Mouse (Mus musculus): ENCODE data around the gene Itch. TPM values are rescaled to one million over a fixed set of nuclear protein-coding genes. Genes with fewer than 3 reads are reported as not detected.

The Itch gene
- polyA plus RNA-seq, 1 experiment from 2014 or later, result 34.9 TPM

GRCm38 (mm10) chr2:155249588-155249987 is 116.3 kb downstream of the Itch start:
- ATAC-seq (replicated peaks; ENCODE audit: insufficient number of reproducible peaks, insufficient read depth, low FRiP score, low read depth), result no peak
- Histone ChIP-seq H3K4me2 (no peak overlapping the region), H3K4me1 (replicated peaks) (peaks cover 12% of the 10 kb centered on the region), H3K27me3 (no peaks in the 10 kb centered on the region), H3K4me3 (no peak overlapping the region), H3K36me3 (peaks cover 68% of the 10 kb centered on the region), H3K9ac (no peak overlapping the region), H3K9me3 (replicated peaks) (no peaks in the 10 kb centered on the region), H3K27ac (no peak overlapping the region)
- 87% methylated on average over 5 of the region's 5 CpGs for WGBS

- 80% methylated on average over 6 of the region's 6 CpGs for WGBS
- H3K27ac ChIP-seq, result no peak overlapping the region
- H3K4me2 ChIP-seq, result no peak overlapping the region
- H3K9me3 ChIP-seq (replicated peaks), result 0 out of 2 replicates have a peak, but pooled peaks cover 3% of the 10 kb centered on the region
- H3K9ac ChIP-seq, result no peak overlapping the region
- no peak overlapping the region for H3K4me3 ChIP-seq
- H3K36me3 ChIP-seq, result no peaks in the 10 kb centered on the region
- ATAC-seq (replicated peaks; ENCODE audit: insufficient number of reproducible peaks, insufficient read depth, low FRiP score, low read depth), result no peak
- H3K27me3 ChIP-seq, result no peaks in the 10 kb centered on the region
- H3K4me1 ChIP-seq (replicated peaks), result no peaks in the 10 kb centered on the region
Measured at GRCm38 (mm10) chr2:155265526-155265925, 132.2 kb downstream of the Itch start.

GRCm38 (mm10) chr2:155266896-155267295 is 133.6 kb downstream of the Itch start:
- ATAC-seq (replicated peaks; ENCODE audit: insufficient number of reproducible peaks, insufficient read depth, low FRiP score, low read depth), result no peak
- Histone ChIP-seq H3K27ac (no peak overlapping the region), H3K4me2 (no peak overlapping the region), H3K9ac (no peak overlapping the region), H3K4me1 (replicated peaks) (no peaks in the 10 kb centered on the region), H3K4me3 (no peak overlapping the region), H3K27me3 (no peaks in the 10 kb centered on the region), H3K36me3 (no peaks in the 10 kb centered on the region), H3K9me3 (replicated peaks) (0 out of 2 replicates have a peak, but pooled peaks cover 3% of the 10 kb centered on the region)
- 75% methylated on average over 5 of the region's 5 CpGs for WGBS

- Histone ChIP-seq H3K27ac (no peak overlapping the region), H3K4me3 (no peak overlapping the region), H3K9ac (no peak overlapping the region), H3K9me3 (replicated peaks) (no peaks in the 10 kb centered on the region), H3K4me2 (no peak overlapping the region), H3K36me3 (no peaks in the 10 kb centered on the region), H3K4me1 (replicated peaks) (peaks cover 13% of the 10 kb centered on the region), H3K27me3 (no peaks in the 10 kb centered on the region)
- no peak for ATAC-seq (replicated peaks; ENCODE audit: insufficient number of reproducible peaks, insufficient read depth, low FRiP score, low read depth)
- WGBS, result 86% methylated on average over 6 of the region's 6 CpGs
Measured at GRCm38 (mm10) chr2:155271957-155272356, 138.6 kb downstream of the Itch start.

- Histone ChIP-seq H3K4me3 (no peak overlapping the region), H3K27me3 (no peaks in the 10 kb centered on the region), H3K36me3 (no peaks in the 10 kb centered on the region), H3K9me3 (replicated peaks) (no peaks in the 10 kb centered on the region), H3K9ac (no peak overlapping the region), H3K27ac (no peak overlapping the region), H3K4me1 (replicated peaks) (peaks cover 19% of the 10 kb centered on the region), H3K4me2 (no peak overlapping the region)
- no peak for ATAC-seq (replicated peaks; ENCODE audit: insufficient number of reproducible peaks, insufficient read depth, low FRiP score, low read depth)
- 61% methylated on average over 10 of the region's 10 CpGs for WGBS
Measured at GRCm38 (mm10) chr2:155272396-155273170, 139.3 kb downstream of the Itch start.

- H3K9ac ChIP-seq, result no peak overlapping the region
- peaks cover 4% of the 10 kb centered on the region; the same call in 1 of the 2 replicates for H3K36me3 ChIP-seq
- no peak overlapping the region for H3K4me3 ChIP-seq
- no peak overlapping the region for H3K4me2 ChIP-seq
- peaks cover 29% of the 10 kb centered on the region for H3K4me1 ChIP-seq (replicated peaks)
- H3K27ac ChIP-seq, result no peak overlapping the region
- no peaks in the 10 kb centered on the region for H3K9me3 ChIP-seq (replicated peaks)
- WGBS, result 89% methylated on average over 8 of the region's 8 CpGs
- no peak for ATAC-seq (replicated peaks; ENCODE audit: insufficient number of reproducible peaks, insufficient read depth, low FRiP score, low read depth)
- H3K27me3 ChIP-seq, result no peaks in the 10 kb centered on the region
Measured at GRCm38 (mm10) chr2:155273603-155274002, 140.3 kb downstream of the Itch start.

GRCm38 (mm10) chr2:155276195-155276594 is 142.9 kb downstream of the Itch start, which contains the start of gene Map1lc3a:
Map1lc3a (plus strand) TSS chr2:155276297.
- peaks cover 29% of the 10 kb centered on the region for H3K4me1 ChIP-seq (replicated peaks)
- peaks cover 4% of the 10 kb centered on the region; the same call in 1 of the 2 replicates for H3K36me3 ChIP-seq
- ATAC-seq (replicated peaks; ENCODE audit: insufficient number of reproducible peaks, insufficient read depth, low FRiP score, low read depth), result peak; percentile 90
- peak within 1 kb of the TSS; percentile 94 for H3K27ac ChIP-seq
- peak within 1 kb of the TSS; percentile 98 for H3K9ac ChIP-seq
- H3K4me2 ChIP-seq, result peak within 1 kb of the TSS; percentile 82
- H3K9me3 ChIP-seq (replicated peaks), result no peaks in the 10 kb centered on the region
- H3K4me3 ChIP-seq, result peak within 1 kb of the TSS; percentile 97
- H3K27me3 ChIP-seq, result no peaks in the 10 kb centered on the region
- 1% methylated on average over 47 of the region's 47 CpGs for WGBS

Other genes with a start within 250 kb of the Itch start
- 49.6 and 66.3 TPM in 2 replicates for gene Eif2s2, start 240.6 kb upstream of the Itch start, polyA plus RNA-seq (2015; fragmentation: Nextera tagmentation; extraction: Ambion mirVana)
- gene Gm14226, start 115.2 kb upstream of the Itch start, polyA plus RNA-seq (2015; fragmentation: Nextera tagmentation; extraction: Ambion mirVana), result 0.39 and 0.42 TPM in 2 replicates
- gene Ahcy, start 59.0 kb upstream of the Itch start, polyA plus RNA-seq (2015; fragmentation: Nextera tagmentation; extraction: Ambion mirVana), result 36.9 and 46.4 TPM in 2 replicates
- 375 and 381 TPM in 2 replicates for gene Dynlrb1, start 103.0 kb downstream of the Itch start, polyA plus RNA-seq (2015; fragmentation: Nextera tagmentation; extraction: Ambion mirVana)
- 354 and 380 TPM in 2 replicates for gene Map1lc3a, start 142.8 kb downstream of the Itch start, polyA plus RNA-seq (2015; fragmentation: Nextera tagmentation; extraction: Ambion mirVana)
- 45.4 and 53.5 TPM in 2 replicates for gene Pigu, start 223.9 kb downstream of the Itch start, polyA plus RNA-seq (2015; fragmentation: Nextera tagmentation; extraction: Ambion mirVana)
- gene Trp53inp2, start 247.6 kb downstream of the Itch start, polyA plus RNA-seq (2015; fragmentation: Nextera tagmentation; extraction: Ambion mirVana), result 103 and 116 TPM in 2 replicates